Mouse (Mus musculus): ENCODE results near the gene Anp32e. TPM values are rescaled to one million over a fixed set of nuclear protein-coding genes. Genes with fewer than 3 reads are reported as not detected.
A peak's percentile ranks its signal among the peaks of the same experiment; 100 is the strongest.

The Anp32e gene
- 48.5 TPM for polyA plus RNA-seq (2012; fragmentation: generic; extraction: Trizol)

DNA sequence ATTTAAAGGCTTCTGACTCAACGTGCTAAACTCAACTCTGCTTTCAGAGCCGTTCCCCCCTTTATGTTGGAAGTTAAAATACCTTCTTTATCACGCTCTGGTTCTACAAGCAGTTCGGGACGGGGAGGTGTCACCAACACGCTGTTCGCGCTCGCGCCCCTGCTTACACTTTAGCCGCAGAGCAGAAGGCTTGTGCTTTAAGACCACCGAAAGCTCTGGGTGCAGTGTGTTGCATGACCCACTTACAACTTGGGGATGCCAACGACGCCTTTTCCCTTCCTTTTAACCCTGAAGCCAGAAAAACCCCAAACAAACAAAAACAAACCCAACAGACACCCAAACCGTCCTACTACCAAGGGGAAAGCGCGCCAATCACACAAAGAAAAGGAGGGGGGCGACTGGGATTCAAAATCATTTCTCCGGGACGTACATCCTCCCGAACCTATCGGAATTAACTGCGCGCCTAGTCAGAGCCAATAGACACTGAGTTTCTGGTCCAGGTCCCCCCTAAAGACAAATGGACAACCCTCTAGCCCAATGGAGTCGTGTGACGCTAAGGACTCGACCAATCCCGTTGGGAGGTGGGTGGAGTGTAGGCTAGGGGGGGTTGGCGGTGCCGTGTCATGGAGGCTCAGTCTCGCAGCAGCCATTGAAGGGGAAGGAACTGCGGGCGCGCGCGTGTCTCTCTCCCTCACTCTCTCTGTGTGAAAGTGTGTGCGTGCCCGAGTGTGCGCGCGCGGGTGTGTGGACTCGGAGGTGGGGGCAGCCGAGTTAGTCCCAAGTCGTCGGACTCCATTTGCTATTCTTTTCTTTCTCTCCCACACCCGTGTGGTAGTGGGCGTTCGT is at the start of gene Anp32e:
Gene Anp32e, plus strand, starts transcription at position 589 of the 846 bp plus-strand sequence.
- H3K27me3 ChIP-seq (ENCODE audit: control insufficient read depth, insufficient read depth, insufficient read length) = no peaks in the 10 kb centered on the region
- H3K36me3 ChIP-seq (ENCODE audit: control insufficient read depth, insufficient read depth) = no peaks in the 10 kb centered on the region
- H3K79me2 ChIP-seq (ENCODE audit: control insufficient read depth, insufficient read depth) = peaks cover 45% of the 10 kb centered on the region
- peak within 1 kb of the TSS; percentile 100 for H3ac ChIP-seq (ENCODE audit: control insufficient read depth, insufficient read length)
- TF ChIP-seq POLR2A (IDR thresholded peaks at IDR 0.05; ENCODE audit: insufficient read length, low read depth) (peak; percentile 98), CEBPB (IDR thresholded peaks at IDR 0.05; ENCODE audit: insufficient read depth, poor library complexity, severe bottlenecking) (no peak), REST (IDR thresholded peaks at IDR 0.05; ENCODE audit: insufficient read depth, insufficient read length) (peak; percentile 77), SRF (IDR thresholded peaks at IDR 0.05; ENCODE audit: control insufficient read depth, insufficient read length, low read depth) (peak; percentile 53), USF1 (IDR thresholded peaks at IDR 0.05; ENCODE audit: low read depth) (no peak), E2F4 (IDR thresholded peaks at IDR 0.05; ENCODE audit: insufficient read depth) (peak; percentile 89), POLR2AphosphoS2 (IDR thresholded peaks at IDR 0.05; ENCODE audit: insufficient read length, low read depth) (peak; percentile 95), TCF12 (IDR thresholded peaks at IDR 0.05; ENCODE audit: insufficient read depth, poor library complexity, severe bottlenecking) (no peak), MYOD1 (IDR thresholded peaks at IDR 0.05; ENCODE audit: control insufficient read depth in 1 of 3, insufficient read length in 2 of 3, low read depth in 2 of 3) (peak in 1 of 3 experiments; percentile 16)
- peak within 1 kb of the TSS; percentile 87 for H3K4me2 ChIP-seq (ENCODE audit: low read depth)
- H3K4me3 ChIP-seq = peak within 1 kb of the TSS; percentile 74

DNA sequence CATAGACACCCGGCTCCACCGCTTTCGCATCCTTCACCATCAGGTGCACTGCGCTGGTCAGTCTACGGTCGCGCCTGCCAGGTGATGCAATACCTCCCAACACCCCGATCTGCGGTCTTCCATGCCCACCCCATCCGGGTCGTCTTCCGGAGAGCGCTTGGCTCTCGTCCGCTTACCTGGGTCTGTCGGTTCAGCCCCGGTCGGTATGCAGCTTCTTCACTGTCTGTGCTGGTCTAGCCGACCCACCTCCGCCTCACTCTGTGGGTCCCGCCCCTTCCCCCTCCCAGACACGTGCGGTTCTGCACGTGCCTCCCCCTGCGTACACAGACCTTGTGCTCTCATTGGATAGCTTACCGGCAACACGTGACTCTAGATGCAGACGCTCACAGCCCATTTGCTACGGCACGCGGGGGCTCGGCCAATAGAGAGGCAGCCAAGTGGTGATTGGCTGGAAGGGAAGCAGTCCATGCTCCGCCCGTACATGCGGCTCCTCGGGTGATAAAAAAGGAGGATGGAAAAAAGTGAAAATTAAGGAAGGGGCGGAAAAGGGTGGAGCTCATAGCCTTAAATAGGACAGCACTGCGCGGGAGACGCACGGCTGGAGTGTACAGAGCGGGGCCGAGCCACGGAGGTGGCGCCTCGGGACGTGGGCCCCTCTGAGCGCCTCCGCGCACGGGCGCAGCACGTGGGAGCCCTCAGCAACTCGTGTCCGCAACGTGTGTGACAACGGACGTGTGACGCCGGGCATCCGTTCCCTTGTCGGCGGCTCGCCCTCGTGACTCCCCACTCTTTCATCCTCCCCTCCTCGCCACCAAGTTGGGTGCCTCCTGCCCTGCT is 46.8 kb upstream of the Anp32e start, which contains the start of gene Ciart:
Gene Ciart, minus strand, starts transcription at position 273 of the 837 bp plus-strand sequence.
- Histone ChIP-seq H3K79me2 (ENCODE audit: control insufficient read depth, insufficient read depth) (no peaks in the 10 kb centered on the region), H3K4me2 (ENCODE audit: low read depth) (peak within 1 kb of the TSS; percentile 80), H3K36me3 (ENCODE audit: control insufficient read depth, insufficient read depth) (peaks cover 7% of the 10 kb centered on the region), H3K27me3 (ENCODE audit: control insufficient read depth, insufficient read depth, insufficient read length) (no peaks in the 10 kb centered on the region), H3ac (ENCODE audit: control insufficient read depth, insufficient read length) (peak within 1 kb of the TSS; percentile 7), H3K4me3 (peak within 1 kb of the TSS; percentile 62)
- peak in 1 of 3 experiments; percentile 27 for TF ChIP-seq MYOD1 (IDR thresholded peaks at IDR 0.05; ENCODE audit: control insufficient read depth in 1 of 3, insufficient read length in 2 of 3, low read depth in 2 of 3)
- TF ChIP-seq TCF3 (IDR thresholded peaks at IDR 0.05; ENCODE audit: insufficient read length, low read depth) = no peak
- peak; percentile 60 for TF ChIP-seq SRF (IDR thresholded peaks at IDR 0.05; ENCODE audit: control insufficient read depth, insufficient read length, low read depth)
- no peak for TF ChIP-seq TCF12 (IDR thresholded peaks at IDR 0.05; ENCODE audit: insufficient read depth, poor library complexity, severe bottlenecking)
- TF ChIP-seq REST (IDR thresholded peaks at IDR 0.05; ENCODE audit: insufficient read depth, insufficient read length) = no peak
- peak in 1 of 3 experiments; percentile 39 for TF ChIP-seq MYOG (IDR thresholded peaks at IDR 0.05; ENCODE audit: control insufficient read depth in 1 of 3, insufficient read depth in 1 of 3, insufficient read length in 2 of 3, low read depth in 2 of 3)
- peak; percentile 62; the same call in 1 of the 2 replicates for TF ChIP-seq CEBPB (IDR thresholded peaks at IDR 0.05; ENCODE audit: insufficient read depth, poor library complexity, severe bottlenecking)
- no peak for TF ChIP-seq E2F4 (IDR thresholded peaks at IDR 0.05; ENCODE audit: insufficient read depth)
- TF ChIP-seq USF1 (IDR thresholded peaks at IDR 0.05; ENCODE audit: low read depth) = peak; percentile 99
- peak; percentile 91 for TF ChIP-seq POLR2AphosphoS2 (IDR thresholded peaks at IDR 0.05; ENCODE audit: insufficient read length, low read depth)
- peak; percentile 89 for TF ChIP-seq POLR2A (IDR thresholded peaks at IDR 0.05; ENCODE audit: insufficient read length, low read depth)
- TF ChIP-seq MAX (IDR thresholded peaks at IDR 0.05; ENCODE audit: low read depth) = peak; percentile 91

DNA sequence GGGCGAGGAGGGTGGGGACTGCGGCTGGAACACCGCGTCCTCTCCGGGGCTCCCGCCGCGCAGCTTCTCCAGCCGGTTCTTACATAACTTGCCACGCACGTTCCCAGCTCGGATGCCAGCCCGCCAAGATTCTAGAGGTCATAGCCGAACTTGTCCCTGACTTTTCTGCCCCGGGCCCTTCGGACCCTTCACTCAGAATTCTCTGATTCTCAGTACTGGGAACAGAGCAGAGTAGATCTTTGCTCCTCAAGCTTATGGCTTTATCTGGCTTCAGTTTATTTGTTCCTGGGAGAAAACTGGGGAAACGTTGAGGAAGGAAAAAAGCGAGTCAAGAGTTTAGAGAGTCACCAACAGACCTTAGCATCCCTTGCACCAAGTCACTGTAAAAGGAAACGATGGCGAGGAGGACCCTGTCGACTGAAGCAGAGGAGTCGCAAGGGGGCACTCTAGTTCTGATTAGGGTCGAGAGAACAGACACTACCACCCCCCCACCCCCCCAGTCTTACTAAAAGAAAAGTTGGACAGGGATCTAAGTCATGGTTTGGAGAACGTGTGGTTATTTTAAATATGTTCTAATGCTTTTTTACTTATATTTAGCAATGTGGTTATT is 46.1 kb upstream of the Anp32e start:
- Histone ChIP-seq H3ac (ENCODE audit: control insufficient read depth, insufficient read length) (peak overlapping the region; percentile 7), H3K4me2 (ENCODE audit: low read depth) (peak overlapping the region; percentile 80), H3K79me2 (ENCODE audit: control insufficient read depth, insufficient read depth) (no peaks in the 10 kb centered on the region), H3K36me3 (ENCODE audit: control insufficient read depth, insufficient read depth) (peaks cover 8% of the 10 kb centered on the region), H3K4me3 (peak overlapping the region; percentile 62), H3K27me3 (ENCODE audit: control insufficient read depth, insufficient read depth, insufficient read length) (no peaks in the 10 kb centered on the region)
- TF ChIP-seq MAX (IDR thresholded peaks at IDR 0.05; ENCODE audit: low read depth) = no peak
- no peak for TF ChIP-seq MYOD1 (IDR thresholded peaks at IDR 0.05; ENCODE audit: control insufficient read depth in 1 of 3, insufficient read length in 2 of 3, low read depth in 2 of 3)
- no peak for TF ChIP-seq TCF3 (IDR thresholded peaks at IDR 0.05; ENCODE audit: insufficient read length, low read depth)
- TF ChIP-seq POLR2AphosphoS2 (IDR thresholded peaks at IDR 0.05; ENCODE audit: insufficient read length, low read depth) = no peak
- no peak for TF ChIP-seq USF1 (IDR thresholded peaks at IDR 0.05; ENCODE audit: low read depth)
- TF ChIP-seq SRF (IDR thresholded peaks at IDR 0.05; ENCODE audit: control insufficient read depth, insufficient read length, low read depth) = no peak
- TF ChIP-seq REST (IDR thresholded peaks at IDR 0.05; ENCODE audit: insufficient read depth, insufficient read length) = no peak
- no peak for TF ChIP-seq POLR2A (IDR thresholded peaks at IDR 0.05; ENCODE audit: insufficient read length, low read depth)
- no peak for TF ChIP-seq E2F4 (IDR thresholded peaks at IDR 0.05; ENCODE audit: insufficient read depth)
- no peak for TF ChIP-seq MYOG (IDR thresholded peaks at IDR 0.05; ENCODE audit: control insufficient read depth in 1 of 3, insufficient read depth in 1 of 3, insufficient read length in 2 of 3, low read depth in 2 of 3)
- TF ChIP-seq CEBPB (IDR thresholded peaks at IDR 0.05; ENCODE audit: insufficient read depth, poor library complexity, severe bottlenecking) = no peak
- TF ChIP-seq TCF12 (IDR thresholded peaks at IDR 0.05; ENCODE audit: insufficient read depth, poor library complexity, severe bottlenecking) = no peak

DNA sequence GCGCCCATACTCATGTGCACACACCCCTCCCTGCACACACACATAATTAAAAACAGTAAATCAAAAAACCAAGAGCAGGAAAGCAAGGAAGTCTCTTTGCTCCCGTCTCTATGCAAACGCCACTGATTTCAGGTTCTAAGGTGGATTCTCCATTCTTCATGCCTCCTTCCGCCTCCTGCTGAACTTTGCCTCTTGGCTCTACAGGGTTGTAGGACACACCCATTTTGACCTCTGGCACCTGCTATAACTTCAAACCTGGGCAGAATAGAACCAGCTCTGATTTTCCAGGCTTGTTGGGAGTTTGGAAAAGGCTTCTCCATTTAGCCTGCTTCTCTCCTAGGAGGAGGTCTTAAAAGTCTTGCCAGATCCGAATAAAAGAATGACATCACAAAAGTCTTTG is 44.6 kb upstream of the Anp32e start:
- TF ChIP-seq POLR2A (IDR thresholded peaks at IDR 0.05; ENCODE audit: insufficient read length, low read depth) (no peak), USF1 (IDR thresholded peaks at IDR 0.05; ENCODE audit: low read depth) (no peak), POLR2AphosphoS2 (IDR thresholded peaks at IDR 0.05; ENCODE audit: insufficient read length, low read depth) (no peak), MYOG (IDR thresholded peaks at IDR 0.05; ENCODE audit: control insufficient read depth in 1 of 3, insufficient read depth in 1 of 3, insufficient read length in 2 of 3, low read depth in 2 of 3) (no peak), TCF3 (IDR thresholded peaks at IDR 0.05; ENCODE audit: insufficient read length, low read depth) (no peak), SRF (IDR thresholded peaks at IDR 0.05; ENCODE audit: control insufficient read depth, insufficient read length, low read depth) (no peak)
- H3K79me2 ChIP-seq (ENCODE audit: control insufficient read depth, insufficient read depth) = no peaks in the 10 kb centered on the region
- H3K27me3 ChIP-seq (ENCODE audit: control insufficient read depth, insufficient read depth, insufficient read length) = no peaks in the 10 kb centered on the region
- peaks cover 6% of the 10 kb centered on the region for H3K36me3 ChIP-seq (ENCODE audit: control insufficient read depth, insufficient read depth)
- no peak overlapping the region for H3ac ChIP-seq (ENCODE audit: control insufficient read depth, insufficient read length)
- H3K4me2 ChIP-seq (ENCODE audit: low read depth) = no peak overlapping the region
- H3K4me3 ChIP-seq = no peak overlapping the region

Measured in myocyte (in vitro differentiated cells).